Mouse (Mus musculus) midbrain, embryonic 10.5 days (tissue): ENCODE measurements around the gene Nfkbil1. TPM values are rescaled to one million over a fixed set of nuclear protein-coding genes. Genes with fewer than 3 reads are reported as not detected.

ENCODE experiments used
- DNase-seq: peaks from one replicate; pipeline ENCODE4 v3.0.0-alpha.2; 2017; ENCODE audit warnings: low spot score
- H3K27ac ChIP-seq: fragments of 300-500 bp; sonication (generic); replicated peaks from 2 replicates; pipeline ENCODE4 v1.5.1; 2016; ENCODE audit warnings: mild to moderate bottlenecking
- H3K27me3 ChIP-seq: fragments of 300-500 bp; sonication (generic); 2 replicates; pipeline ENCODE4 v1.6.1; 2016; ENCODE audit warnings: low read depth, mild to moderate bottlenecking; ENCODE audit not compliant: poor library complexity, severe bottlenecking
- H3K36me3 ChIP-seq: fragments of 300-500 bp; sonication (generic); 2 replicates; pipeline ENCODE4 v1.6.1; 2016; ENCODE audit warnings: mild to moderate bottlenecking, moderate library complexity
- H3K4me1 ChIP-seq: fragments of 300-500 bp; sonication (generic); 2 replicates; pipeline ENCODE4 v1.6.1; 2016
- H3K4me3 ChIP-seq: fragments of 300-500 bp; sonication (generic); 2 replicates; pipeline ENCODE4 v1.5.1; 2016; ENCODE audit warnings: mild to moderate bottlenecking, moderate library complexity
- H3K9me3 ChIP-seq: fragments of 300-500 bp; sonication (generic); replicated peaks from 2 replicates; pipeline ENCODE4 v1.6.1; 2016; ENCODE audit warnings: mild to moderate bottlenecking
- WGBS: fragments of 180-500 bp; shearing (Covaris S2); methylation state at CpG from one replicate; pipeline ENCODE4 v1.1.7; 2016; 5-methylcytosine and 5-hydroxymethylcytosine counted together
- polyA plus RNA-seq: library from polyadenylated mRNA; unstranded; fragments of >200 nt; fragmentation: Nextera tagmentation; extraction: Ambion mirVana; gene quantifications from 2 replicates; pipeline ENCODE4 v1.2.1, GENCODE M21; 2016

Gene Nfkbil1
- 9.9 and 11.7 TPM in 2 replicates for polyA plus RNA-seq

GRCm38 (mm10) chr17:35235614-35236389 lies at the start of gene Nfkbil1:
Gene Nfkbil1 (minus strand): TSS chr17:35235792.
- H3K4me1 ChIP-seq, result peaks cover 42% of the 10 kb centered on the region
- peak; percentile 90 for DNase-seq

GRCm38 (mm10) chr17:35280276-35280675 lies 44.7 kb upstream of the Nfkbil1 start:
- Histone ChIP-seq H3K27me3 (peaks cover 23% of the 10 kb centered on the region), H3K9me3 (no peaks in the 10 kb centered on the region), H3K4me3 (no peak overlapping the region), H3K27ac (no peak overlapping the region), H3K4me1 (peaks cover 4% of the 10 kb centered on the region; the same call in 1 of the 2 replicates), H3K36me3 (no peaks in the 10 kb centered on the region)
- no peak for DNase-seq
- WGBS, result 78% methylated on average over 3 of the region's 3 CpGs

More at GRCm38 (mm10) chr17:35235614-35236389, at the start of gene Nfkbil1:
- Histone ChIP-seq H3K27ac (peak within 1 kb of the TSS; percentile 96), H3K27me3 (no peaks in the 10 kb centered on the region), H3K9me3 (no peaks in the 10 kb centered on the region), H3K4me3 (peak within 1 kb of the TSS; percentile 78), H3K36me3 (peaks cover 22% of the 10 kb centered on the region)
- under 1% methylated on average over 35 of the region's 35 CpGs for WGBS

GRCm38 (mm10) chr17:35278957-35279688 lies 43.5 kb upstream of the Nfkbil1 start:
- Histone ChIP-seq H3K27ac (no peak overlapping the region), H3K27me3 (peaks cover 26% of the 10 kb centered on the region), H3K4me1 (peaks cover 7% of the 10 kb centered on the region; the same call in 1 of the 2 replicates), H3K36me3 (no peaks in the 10 kb centered on the region), H3K4me3 (no peak overlapping the region), H3K9me3 (no peaks in the 10 kb centered on the region)
- no peak for DNase-seq
- WGBS, result 89% methylated on average over 13 of the region's 13 CpGs

GRCm38 (mm10) chr17:35278049-35278448 lies 42.5 kb upstream of the Nfkbil1 start:
- Histone ChIP-seq H3K27me3 (peaks cover 26% of the 10 kb centered on the region), H3K27ac (no peak overlapping the region), H3K4me1 (peaks cover 7% of the 10 kb centered on the region; the same call in 1 of the 2 replicates), H3K4me3 (no peak overlapping the region), H3K9me3 (no peaks in the 10 kb centered on the region), H3K36me3 (no peaks in the 10 kb centered on the region)
- no peak for DNase-seq
- WGBS, result 90% methylated on average over 8 of the region's 8 CpGs

- Histone ChIP-seq H3K36me3 (no peaks in the 10 kb centered on the region), H3K9me3 (no peaks in the 10 kb centered on the region), H3K27ac (no peak overlapping the region), H3K27me3 (peaks cover 26% of the 10 kb centered on the region), H3K4me3 (no peak overlapping the region), H3K4me1 (peaks cover 7% of the 10 kb centered on the region; the same call in 1 of the 2 replicates)
- WGBS, result 27% methylated on average over 13 of the region's 13 CpGs
- DNase-seq, result no peak
Measured at GRCm38 (mm10) chr17:35276304-35276864, 40.8 kb upstream of the Nfkbil1 start.

DNA sequence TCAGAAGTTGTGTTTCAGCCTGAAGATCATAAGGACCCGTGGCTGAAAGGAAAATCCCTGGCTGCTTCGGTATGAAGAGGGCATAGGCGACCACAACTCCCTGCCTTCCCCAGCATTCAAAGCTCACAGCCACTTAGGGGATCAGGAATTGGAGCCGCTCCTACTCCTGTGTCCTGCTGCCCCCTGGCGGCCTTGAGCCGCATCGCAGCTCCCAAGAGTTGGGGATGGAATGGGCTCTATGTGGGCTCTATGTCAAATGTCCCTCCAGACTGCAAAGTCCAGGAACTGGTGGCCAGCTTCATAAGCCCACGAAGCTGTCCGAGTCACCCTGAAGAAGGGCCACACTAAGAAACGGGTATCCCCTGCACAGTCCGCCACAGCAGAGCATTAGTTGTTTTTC lies 39.2 kb upstream of the Nfkbil1 start:
- no peaks in the 10 kb centered on the region for H3K36me3 ChIP-seq
- WGBS, result 7% methylated on average over 11 of the region's 11 CpGs
- H3K4me3 ChIP-seq, result no peak overlapping the region
- peaks cover 26% of the 10 kb centered on the region for H3K27me3 ChIP-seq
- no peak overlapping the region for H3K27ac ChIP-seq
- peaks cover 7% of the 10 kb centered on the region; the same call in 1 of the 2 replicates for H3K4me1 ChIP-seq
- no peaks in the 10 kb centered on the region for H3K9me3 ChIP-seq
- peak; percentile 82 for DNase-seq

DNA sequence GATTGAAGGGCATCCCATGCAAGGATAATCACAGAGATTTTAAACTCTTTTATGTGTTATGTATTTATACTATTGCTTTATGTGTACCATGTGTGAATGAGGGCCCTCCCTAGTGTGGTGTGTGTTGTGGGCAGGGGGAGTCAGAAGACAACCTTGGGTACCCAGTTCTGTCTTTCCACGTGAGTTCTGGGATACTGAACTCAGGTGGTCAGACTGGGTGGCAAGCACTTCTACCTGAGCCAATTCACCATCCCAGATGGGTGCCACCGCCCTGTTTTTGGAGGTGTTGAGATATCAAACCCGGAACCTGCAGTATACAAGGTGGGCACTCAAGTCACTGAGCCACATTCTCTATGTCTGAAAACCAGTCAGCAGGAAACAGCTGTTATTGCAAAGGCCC lies 36.7 kb upstream of the Nfkbil1 start:
- WGBS, result 66% methylated on average over 3 of the region's 3 CpGs
- Histone ChIP-seq H3K27me3 (peaks cover 23% of the 10 kb centered on the region), H3K4me3 (no peak overlapping the region)

DNA sequence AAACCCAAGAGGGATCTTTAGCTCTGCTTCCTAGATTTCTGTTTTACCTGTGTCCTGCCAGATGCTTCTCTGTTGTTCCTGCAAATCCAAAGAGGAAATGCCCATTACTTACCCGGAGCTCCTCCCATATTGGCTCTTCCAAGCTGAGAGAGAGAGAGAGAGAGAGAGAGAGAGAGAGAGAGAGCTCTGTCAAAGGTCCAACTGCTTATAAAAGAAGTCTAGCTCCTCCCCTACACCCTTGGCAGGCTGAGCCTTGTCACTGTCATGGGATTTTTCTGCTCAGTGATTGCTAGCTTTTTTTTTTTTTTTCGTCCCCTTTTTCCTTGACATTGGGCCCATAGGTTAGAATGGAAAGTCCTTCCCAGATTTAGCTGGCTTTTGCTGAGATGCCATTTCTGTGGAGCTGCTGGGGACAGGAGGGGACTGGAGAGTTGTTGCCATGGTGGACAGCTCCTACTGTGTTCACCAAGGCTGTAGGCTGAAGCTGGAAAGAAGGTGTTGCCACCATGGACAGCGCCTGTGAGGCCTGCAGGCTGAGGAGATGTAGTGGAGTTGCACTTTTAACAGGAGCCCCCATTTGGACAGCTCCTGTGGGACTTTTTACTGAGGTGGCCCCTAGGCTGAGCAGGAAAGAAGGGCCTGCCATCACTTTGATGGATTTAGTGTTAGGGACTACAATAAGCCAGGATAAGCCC lies 34.2 kb upstream of the Nfkbil1 start:
- 35% methylated on average over 3 of the region's 3 CpGs for WGBS
- Histone ChIP-seq H3K27me3 (peaks cover 18% of the 10 kb centered on the region), H3K9me3 (no peaks in the 10 kb centered on the region), H3K4me1 (0 out of 2 replicates have a peak, but pooled peaks cover 3% of the 10 kb centered on the region), H3K4me3 (no peak overlapping the region), H3K27ac (no peak overlapping the region), H3K36me3 (no peaks in the 10 kb centered on the region)
- DNase-seq, result no peak

More for the DNA sequence above, 36.7 kb upstream of the Nfkbil1 start:
- peaks cover 7% of the 10 kb centered on the region; the same call in 1 of the 2 replicates for H3K4me1 ChIP-seq
- no peaks in the 10 kb centered on the region for H3K36me3 ChIP-seq
- DNase-seq, result no peak
- no peaks in the 10 kb centered on the region for H3K9me3 ChIP-seq
- no peak overlapping the region for H3K27ac ChIP-seq

GRCm38 (mm10) chr17:35267399-35268086 lies 32.0 kb upstream of the Nfkbil1 start:
- Histone ChIP-seq H3K27ac (no peak overlapping the region), H3K9me3 (no peaks in the 10 kb centered on the region), H3K36me3 (no peaks in the 10 kb centered on the region), H3K27me3 (peaks cover 34% of the 10 kb centered on the region), H3K4me3 (no peak overlapping the region), H3K4me1 (peaks cover 17% of the 10 kb centered on the region)
- 65% methylated on average over 1 of the region's 1 CpGs for WGBS
- no peak for DNase-seq

GRCm38 (mm10) chr17:35263523-35263883 lies 27.9 kb upstream of the Nfkbil1 start:
- Histone ChIP-seq H3K4me1 (peaks cover 20% of the 10 kb centered on the region), H3K9me3 (no peaks in the 10 kb centered on the region), H3K27ac (peak overlapping the region; percentile 80), H3K4me3 (peak overlapping the region; percentile 83), H3K27me3 (peaks cover 57% of the 10 kb centered on the region), H3K36me3 (no peaks in the 10 kb centered on the region)
- DNase-seq, result peak; percentile 42
- 2% methylated on average over 31 of the region's 31 CpGs for WGBS

DNA sequence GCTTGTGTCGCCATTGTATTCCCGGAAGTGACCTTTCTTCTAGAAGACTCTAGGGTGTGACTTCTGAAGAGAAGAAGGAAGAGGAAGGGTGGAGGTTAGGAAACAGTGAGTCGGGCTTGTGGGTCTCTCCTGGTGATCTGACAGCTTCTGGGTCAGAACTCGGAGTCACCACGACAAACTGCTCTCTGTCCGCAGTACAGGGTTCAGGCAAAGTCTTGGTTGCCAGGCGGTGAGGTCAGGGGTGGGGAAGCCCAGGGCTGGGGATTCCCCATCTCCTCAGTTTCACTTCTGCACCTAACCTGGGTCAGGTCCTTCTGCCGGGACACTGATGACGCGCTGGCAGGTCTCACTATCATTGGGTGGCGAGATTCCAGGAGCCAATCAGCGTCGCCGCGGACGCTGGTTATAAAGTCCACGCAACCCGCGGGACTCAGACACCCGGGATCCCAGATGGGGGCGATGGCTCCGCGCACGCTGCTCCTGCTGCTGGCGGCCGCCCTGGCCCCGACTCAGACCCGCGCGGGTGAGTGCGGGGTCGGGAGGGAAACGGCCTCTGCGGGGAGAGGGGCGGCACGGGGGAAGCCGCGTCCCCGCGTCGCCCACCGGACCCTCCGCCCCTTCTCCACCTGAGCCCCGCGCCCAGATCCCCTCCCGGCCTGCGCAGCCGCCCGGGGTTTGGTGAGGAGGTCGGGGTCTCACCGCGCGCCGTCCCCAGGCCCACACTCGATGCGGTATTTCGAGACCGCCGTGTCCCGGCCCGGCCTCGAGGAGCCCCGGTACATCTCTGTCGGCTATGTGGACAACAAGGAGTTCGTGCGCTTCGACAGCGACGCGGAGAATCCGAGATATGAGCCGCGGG lies 27.3 kb upstream of the Nfkbil1 start, which contains the start of gene H2-D1:
TSS of gene H2-D1 (plus strand) at position 67 of the 859 bp plus-strand sequence.
- Histone ChIP-seq H3K27me3 (peaks cover 57% of the 10 kb centered on the region), H3K27ac (peak within 1 kb of the TSS; percentile 80), H3K4me1 (peaks cover 22% of the 10 kb centered on the region), H3K36me3 (no peaks in the 10 kb centered on the region), H3K9me3 (no peaks in the 10 kb centered on the region), H3K4me3 (peak within 1 kb of the TSS; percentile 83)
- peak; percentile 87 for DNase-seq
- 1% methylated on average over 72 of the region's 73 CpGs for WGBS
